Mouse (Mus musculus) MEL (cell line): ENCODE measurements around the gene D430041D05Rik. TPM values are rescaled to one million over a fixed set of nuclear protein-coding genes. Genes with fewer than 3 reads are reported as not detected.

ENCODE experiments used
- DNase-seq: peaks from one replicate; pipeline ENCODE4 v3.0.0; 2011; ENCODE audit warnings: low read depth, low spot score
- H3K27ac ChIP-seq: 2 replicates; pipeline ENCODE4 v1.5.1; 2012; ENCODE audit warnings: low read depth, mild to moderate bottlenecking, control low read depth, low read length, moderate library complexity; ENCODE audit not compliant: control insufficient read depth
- H3K27me3 ChIP-seq, 2 experiments: fragments of 150-350 bp in 1 of 2; sonication (generic) in 1 of 2; 2 replicates each; pipeline ENCODE4 v1.6.1; 2012; ENCODE audit warnings: low read length in 2 of 2, mild to moderate bottlenecking in 2 of 2, improper control_type of control experiment in 1 of 2, moderate library complexity in 1 of 2; ENCODE audit not compliant: insufficient read depth in 2 of 2, control insufficient read depth in 1 of 2
- H3K36me3 ChIP-seq, 2 experiments: 2 replicates each; pipeline ENCODE4 v1.6.1; 2012 to 2014; ENCODE audit warnings: low read length in 2 of 2, improper control_type of control experiment in 1 of 2, inconsistent platforms in 1 of 2, mild to moderate bottlenecking in 1 of 2; ENCODE audit not compliant: insufficient read depth in 2 of 2, control insufficient read depth in 1 of 2
- H3K4me1 ChIP-seq, 2 experiments: fragments of 150-350 bp in 1 of 2; sonication (generic) in 1 of 2; 2 replicates each; pipeline ENCODE4 v1.6.1; 2012; ENCODE audit warnings: low read length in 2 of 2, improper control_type of control experiment in 1 of 2, mild to moderate bottlenecking in 1 of 2; ENCODE audit not compliant: insufficient read depth in 2 of 2, control insufficient read depth in 1 of 2
- H3K4me3 ChIP-seq, 2 experiments: fragments of 150-350 bp in 1 of 2; sonication (generic) in 1 of 2; 2 replicates each; pipeline ENCODE4 v1.5.1; 2012; ENCODE audit warnings: low read depth in 2 of 2, low read length in 2 of 2, mild to moderate bottlenecking in 2 of 2, moderate library complexity in 2 of 2, control low read depth in 1 of 2, improper control_type of control experiment in 1 of 2; ENCODE audit not compliant: control insufficient read depth in 1 of 2, insufficient read depth in 1 of 2
- H3K79me2 ChIP-seq: 2 replicates; pipeline ENCODE4 v1.6.1; 2012; ENCODE audit warnings: mild to moderate bottlenecking, low read length, moderate library complexity; ENCODE audit not compliant: control insufficient read depth, poor library complexity, insufficient read depth
- H3K9ac ChIP-seq: 2 replicates; pipeline ENCODE4 v1.6.1; 2012; ENCODE audit warnings: low read depth, mild to moderate bottlenecking, control low read depth, low read length, moderate library complexity; ENCODE audit not compliant: control insufficient read depth, poor library complexity, severe bottlenecking
- H3K9me3 ChIP-seq: fragments of 150-350 bp; sonication (generic); replicated peaks from 2 replicates; pipeline ENCODE4 v1.6.1; 2012; ENCODE audit warnings: mild to moderate bottlenecking, low read length, improper control_type of control experiment, moderate library complexity; ENCODE audit not compliant: insufficient read depth
- CTCF ChIP-seq, 3 experiments: IDR thresholded peaks in 2 of 3; conservative IDR thresholded peaks in 1 of 3; 2 replicates each; pipeline ENCODE4 v1.5.1; 2011 to 2012; ENCODE audit warnings: low read length in 3 of 3, low read depth in 2 of 3, mild to moderate bottlenecking in 2 of 3, improper control_type of control experiment in 1 of 3, inconsistent platforms in 1 of 3, mixed read lengths in 1 of 3, moderate library complexity in 1 of 3; ENCODE audit not compliant: control insufficient read depth in 1 of 3, insufficient read depth in 1 of 3, poor library complexity in 1 of 3, severe bottlenecking in 1 of 3
- E2F4 ChIP-seq: IDR thresholded peaks from 2 replicates; pipeline ENCODE4 v1.6.1; 2011; ENCODE audit warnings: low read depth, low read length, improper control_type of control experiment, borderline replicate concordance
- ELF1 ChIP-seq: IDR thresholded peaks from 2 replicates; pipeline ENCODE4 v1.6.1; 2014; ENCODE audit warnings: low read depth, mild to moderate bottlenecking, inconsistent platforms, low read length, improper control_type of control experiment, moderate library complexity
- EP300 ChIP-seq, 2 experiments: IDR thresholded peaks; 2 replicates each; pipeline ENCODE4 v1.6.1; 2011; ENCODE audit warnings: improper control_type of control experiment in 2 of 2, low read length in 2 of 2, low read depth in 1 of 2, mild to moderate bottlenecking in 1 of 2
- ETS1 ChIP-seq: IDR thresholded peaks from 2 replicates; pipeline ENCODE4 v1.6.1; 2012; ENCODE audit warnings: low read depth, mild to moderate bottlenecking, inconsistent platforms, low read length, improper control_type of control experiment, moderate library complexity
- GABPA ChIP-seq: IDR thresholded peaks from 2 replicates; pipeline ENCODE4 v1.6.1; 2012; ENCODE audit warnings: low read depth, mild to moderate bottlenecking, inconsistent platforms, low read length, improper control_type of control experiment, moderate library complexity
- GATA1 ChIP-seq: IDR thresholded peaks from 2 replicates; pipeline ENCODE4 v1.6.1; 2011; ENCODE audit warnings: low read depth, low read length, improper control_type of control experiment
- HCFC1 ChIP-seq: IDR thresholded peaks from 2 replicates; pipeline ENCODE4 v1.6.1; 2012; ENCODE audit warnings: low read depth, mild to moderate bottlenecking, inconsistent platforms, low read length, improper control_type of control experiment, moderate library complexity
- JUND ChIP-seq: IDR thresholded peaks from 2 replicates; pipeline ENCODE4 v1.6.1; 2011; ENCODE audit warnings: low read depth, mild to moderate bottlenecking, improper control_type of control experiment, low read length
- KAT2A ChIP-seq: conservative IDR thresholded peaks from 2 replicates; pipeline ENCODE4 v1.6.1; 2012; ENCODE audit warnings: low read depth, low read length, improper control_type of control experiment, inconsistent platforms
- MAFK ChIP-seq: IDR thresholded peaks from 2 replicates; pipeline ENCODE4 v1.6.1; 2011; ENCODE audit warnings: low read depth, mild to moderate bottlenecking, low read length, improper control_type of control experiment, borderline replicate concordance
- MEF2A ChIP-seq: IDR thresholded peaks from 2 replicates; pipeline ENCODE4 v1.6.1; 2014; ENCODE audit warnings: low read depth, mild to moderate bottlenecking, inconsistent platforms, low read length, improper control_type of control experiment; ENCODE audit not compliant: poor library complexity, insufficient replicate concordance, severe bottlenecking; ENCODE audit errors: extremely low read depth
- MXI1 ChIP-seq: IDR thresholded peaks from 2 replicates; pipeline ENCODE4 v1.6.1; 2011; ENCODE audit warnings: mild to moderate bottlenecking, low read depth, low read length, improper control_type of control experiment
- NRF1 ChIP-seq: IDR thresholded peaks from 2 replicates; pipeline ENCODE4 v1.6.1; 2014; ENCODE audit warnings: low read depth, mild to moderate bottlenecking, inconsistent platforms, low read length, improper control_type of control experiment, moderate library complexity; ENCODE audit not compliant: poor library complexity, insufficient read depth, severe bottlenecking
- POLR2A ChIP-seq, 2 experiments: IDR thresholded peaks; 2 replicates each; pipeline ENCODE4 v1.6.1; 2011 to 2012; ENCODE audit warnings: low read length in 2 of 2, mild to moderate bottlenecking in 2 of 2, control low read depth in 1 of 2, improper control_type of control experiment in 1 of 2, low read depth in 1 of 2, moderate library complexity in 1 of 2; ENCODE audit not compliant: control insufficient read depth in 1 of 2, insufficient read depth in 1 of 2, poor library complexity in 1 of 2
- POLR2AphosphoS2 ChIP-seq: IDR thresholded peaks from 2 replicates; pipeline ENCODE4 v1.6.1; 2011; ENCODE audit warnings: low read length, improper control_type of control experiment
- POLR2AphosphoS5 ChIP-seq: IDR thresholded peaks from 2 replicates; pipeline ENCODE4 v1.6.1; 2012; ENCODE audit warnings: low read depth, borderline replicate concordance, mild to moderate bottlenecking, inconsistent platforms, low read length, moderate library complexity, mixed read lengths
- RAD21 ChIP-seq: IDR thresholded peaks from 2 replicates; pipeline ENCODE4 v1.6.1; 2011; ENCODE audit warnings: mild to moderate bottlenecking, low read depth, low read length, improper control_type of control experiment
- SIN3A ChIP-seq: IDR thresholded peaks from 2 replicates; pipeline ENCODE4 v1.6.1; 2012; ENCODE audit warnings: low read length, improper control_type of control experiment, inconsistent platforms
- UBTF ChIP-seq: IDR thresholded peaks from 2 replicates; pipeline ENCODE4 v1.6.1; 2012; ENCODE audit warnings: low read depth, mild to moderate bottlenecking, inconsistent platforms, low read length, improper control_type of control experiment, moderate library complexity, borderline replicate concordance; ENCODE audit not compliant: insufficient read depth
- USF2 ChIP-seq, 2 experiments: IDR thresholded peaks; 2 replicates each; pipeline ENCODE4 v1.6.1; 2011 to 2012; ENCODE audit warnings: improper control_type of control experiment in 2 of 2, low read length in 2 of 2, borderline replicate concordance in 1 of 2, inconsistent platforms in 1 of 2, low read depth in 1 of 2, mild to moderate bottlenecking in 1 of 2; ENCODE audit not compliant: insufficient read depth in 1 of 2
- ZKSCAN1 ChIP-seq: IDR thresholded peaks from 2 replicates; pipeline ENCODE4 v1.6.1; 2012; ENCODE audit warnings: low read depth, mild to moderate bottlenecking, inconsistent platforms, low read length, improper control_type of control experiment, moderate library complexity
- ZMIZ1 ChIP-seq: IDR thresholded peaks from 2 replicates; pipeline ENCODE4 v1.6.1; 2012; ENCODE audit warnings: low read depth, mild to moderate bottlenecking, inconsistent platforms, low read length, improper control_type of control experiment, moderate library complexity
- ZNF384 ChIP-seq: IDR thresholded peaks from 2 replicates; pipeline ENCODE4 v1.6.1; 2012; ENCODE audit warnings: low read depth, mild to moderate bottlenecking, inconsistent platforms, low read length, improper control_type of control experiment
- polyA plus RNA-seq, 2 experiments: library from polyadenylated mRNA; stranded (reverse) in 1 of 2; unstranded in 1 of 2; fragments of >175 nt in 1 of 2; fragments of >200 nt in 1 of 2; gene quantifications; 2 replicates each; pipeline versions ENCODE4 v1.2.1 to v1.2.4; 2012; ENCODE audit warnings: low replicate concordance in 2 of 2, low read depth in 1 of 2; ENCODE audit not compliant: insufficient read length in 2 of 2, insufficient read depth in 1 of 2, missing spikeins in 1 of 2
- total RNA-seq: library from RNA; depleted of rRNA; stranded (reverse); fragments of 300-350 nt; gene quantifications from 2 replicates; pipeline ENCODE4 v1.2.3, GENCODE M21; 2012

The D430041D05Rik gene
- total and polyA plus RNA-seq, 3 experiments: 0.46 to 1.1 TPM; not detected in 1

DNA sequence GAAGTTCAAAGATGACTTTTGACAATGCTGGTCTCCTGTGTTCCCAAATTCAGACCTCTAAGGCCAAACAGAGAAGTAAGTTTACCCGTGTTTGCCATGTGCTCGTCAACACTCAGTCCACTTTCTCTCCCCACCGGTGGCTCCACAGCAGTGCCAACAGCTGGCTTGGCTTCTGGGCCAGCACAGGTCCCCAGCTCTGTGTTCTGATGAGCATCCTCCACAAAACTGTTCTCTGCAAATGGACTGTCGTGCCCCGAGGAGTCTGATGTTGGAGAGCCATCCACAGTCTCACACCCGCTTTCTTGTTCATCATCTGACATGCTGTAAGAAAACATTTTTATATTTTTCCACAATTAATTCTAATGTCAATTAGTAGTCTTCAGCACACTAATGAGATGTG is 20.3 kb upstream of the D430041D05Rik start:
- H3K9ac ChIP-seq: no peak overlapping the region
- no peak overlapping the region for H3K27ac ChIP-seq
- H3K27me3 ChIP-seq: no peaks in the 10 kb centered on the region
- H3K79me2 ChIP-seq: no peaks in the 10 kb centered on the region
- H3K36me3 ChIP-seq: peaks cover 0 to 13% of the 10 kb centered on the region in 2 experiments; a peak in 2 of 4 replicates
- no peak for DNase-seq
- no peaks in the 10 kb centered on the region for H3K9me3 ChIP-seq
- H3K4me3 ChIP-seq: no peak overlapping the region
- TF ChIP-seq GABPA: no peak
- TF ChIP-seq MAFK: no peak
- no peak for TF ChIP-seq HCFC1
- no peak for TF ChIP-seq JUND
- TF ChIP-seq POLR2AphosphoS5: no peak
- TF ChIP-seq MXI1: no peak
- no peak for TF ChIP-seq NRF1
- no peak for TF ChIP-seq RAD21
- TF ChIP-seq USF2 (IDR thresholded peaks at IDR 0.05; ENCODE audit: borderline replicate concordance in 1 of 2, insufficient read depth in 1 of 2, low read depth in 1 of 2, low read length in 2 of 2): no peak
- no peak for TF ChIP-seq GATA1
- TF ChIP-seq ZKSCAN1: no peak
- no peak for TF ChIP-seq POLR2A (IDR thresholded peaks at IDR 0.05; ENCODE audit: control insufficient read depth in 1 of 2, insufficient read depth in 1 of 2, low read depth in 1 of 2, low read length in 2 of 2, poor library complexity in 1 of 2)
- no peak for TF ChIP-seq E2F4
- no peak for TF ChIP-seq SIN3A
- no peak for TF ChIP-seq POLR2AphosphoS2
- no peak for TF ChIP-seq UBTF
- TF ChIP-seq ETS1: no peak
- no peaks in the 10 kb centered on the region for H3K4me1 ChIP-seq

DNA sequence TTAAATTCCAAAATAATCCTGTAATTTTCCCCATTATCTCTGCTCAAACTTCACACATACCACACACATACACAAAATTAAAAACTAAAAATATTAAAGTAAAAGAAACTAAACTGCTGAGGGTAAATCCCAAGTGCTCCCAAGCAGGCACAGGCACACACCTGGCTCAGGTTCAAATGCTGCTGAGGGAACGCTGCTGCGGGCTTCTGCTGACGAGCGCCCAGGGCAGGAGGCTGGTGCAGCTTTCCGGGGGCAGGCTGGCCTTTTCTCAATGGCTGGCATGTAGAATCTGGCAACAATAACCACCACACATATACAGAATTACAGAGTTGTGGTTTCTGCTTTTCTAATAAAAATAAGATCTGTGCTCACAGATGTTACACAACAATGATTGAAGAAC is 19.8 kb upstream of the D430041D05Rik start:
- H3K79me2 ChIP-seq: no peaks in the 10 kb centered on the region
- TF ChIP-seq EP300 (IDR thresholded peaks at IDR 0.05; ENCODE audit: low read depth in 1 of 2, low read length in 2 of 2) (no peak), UBTF (no peak), POLR2AphosphoS5 (no peak), ETS1 (no peak), SIN3A (no peak), CTCF (IDR thresholded peaks at IDR 0.05 in 2 of 3, conservative IDR thresholded peaks at IDR 0.05 in 1 of 3; ENCODE audit: control insufficient read depth in 1 of 3, insufficient read depth in 1 of 3, low read depth in 2 of 3, low read length in 3 of 3, poor library complexity in 1 of 3, severe bottlenecking in 1 of 3) (no peak), KAT2A (no peak), MEF2A (no peak), GABPA (no peak), ELF1 (no peak), GATA1 (no peak), MXI1 (no peak), ZNF384 (no peak), HCFC1 (no peak), ZMIZ1 (no peak)
- peaks cover 0 to 12% of the 10 kb centered on the region in 2 experiments; a peak in 2 of 4 replicates for H3K36me3 ChIP-seq
- no peaks in the 10 kb centered on the region; a peak in 1 of 4 replicates for H3K27me3 ChIP-seq
- no peaks in the 10 kb centered on the region for H3K4me1 ChIP-seq
- H3K27ac ChIP-seq: no peak overlapping the region
- DNase-seq: no peak
- H3K9me3 ChIP-seq: no peaks in the 10 kb centered on the region
- no peak overlapping the region for H3K4me3 ChIP-seq
- no peak overlapping the region for H3K9ac ChIP-seq
